In genomic region chr1:179461019-179461814, GRCm38 (mm10) we compare ENCODE assay signal across 26 mouse cellular contexts. TPM values are rescaled to one million over a fixed set of nuclear protein-coding genes. Genes with fewer than 3 reads are reported as not detected.
DNase-seq lines count a peak whose midpoint lies in the region; ATAC-seq lines count a peak whose summit lies in the region.
"Had no signal": no experiment of that assay in that cellular context is flagged by ENCODE, and none has a peak within 500 bp of the region (broad histone marks: within the 10 kb centered on the region; RNA-seq: fewer than 3 reads in every experiment).

No protein-coding gene starts in this region.

- peaks cover 19% of the 10 kb centered on the region for H3K4me1 ChIP-seq in neural tube, embryonic 13.5 days (replicated peaks)
- peaks cover 25% of the 10 kb centered on the region for H3K4me1 ChIP-seq in limb, embryonic 11.5 days (ENCODE audit: control insufficient read depth, insufficient read depth, low read length)

- H3K4me2 ChIP-seq in neural tube, embryonic 13.5 days: no peak overlapping the region
- H3K4me2 ChIP-seq in limb, embryonic 11.5 days (ENCODE audit: low read depth, severe bottlenecking): peak overlapping the region; percentile 30; the same call in 1 of the 2 replicates
- H3K4me2 ChIP-seq: forebrain, embryonic 15.5 days; midbrain, embryonic 12.5 days had no signal

- peak; percentile 55 for DNase-seq in heart, adult 11 months
- DNase-seq in heart, adult 9 months (ENCODE audit: low spot score in 2 of 2): no peak
- DNase-seq in neural tube, embryonic 10.5 days (ENCODE audit: extremely low spot score, low spot score): no peak
- DNase-seq in limb, embryonic 11.5 days (ENCODE audit: low spot score): peak; percentile 61
- DNase-seq in left cerebral cortex, adult 18-20 months (ENCODE audit: low spot score in 2 of 2): no peak
- no peak for DNase-seq in embryo, embryonic 11 days
- DNase-seq: adrenal gland, postnatal 25 days; cerebellum, adult 18-20 months; cerebellum, postnatal 10 days; heart, postnatal 14 days; kidney, adult 2 months; layer of hippocampus, postnatal 36 days; liver; lung, adult 2 months; lung, postnatal 10 days; right cerebral cortex, adult 18-20 months; right cerebral cortex, postnatal 4 days; thymus, adult 2 months; thymus, postnatal 36 days had no signal

- no peak overlapping the region for H3K9ac ChIP-seq in neural tube, embryonic 13.5 days
- no peak overlapping the region for H3K9ac ChIP-seq in limb, embryonic 11.5 days (ENCODE audit: low read length)
- H3K9ac ChIP-seq: forebrain, embryonic 15.5 days; liver, embryonic 14.5 days; midbrain, embryonic 12.5 days had no signal

- no peak overlapping the region for H3K27ac ChIP-seq in neural tube, embryonic 13.5 days (replicated peaks)
- no peak overlapping the region for H3K27ac ChIP-seq in limb, embryonic 11.5 days (replicated peaks; ENCODE audit: low read depth, low read length)
- H3K27ac ChIP-seq: forebrain, embryonic 15.5 days; kidney, postnatal 0 days; liver, embryonic 14.5 days; macrophage; midbrain, embryonic 12.5 days had no signal

- H3K9me3 ChIP-seq in neural tube, embryonic 13.5 days: no peaks in the 10 kb centered on the region
- H3K9me3 ChIP-seq in limb, embryonic 11.5 days (ENCODE audit: control insufficient read depth, low read length): no peaks in the 10 kb centered on the region
- H3K9me3 ChIP-seq: forebrain, embryonic 15.5 days; midbrain, embryonic 12.5 days had no signal

- ATAC-seq in neural tube, embryonic 13.5 days (ENCODE audit: low read depth): peak; percentile 61; the same call in 1 of the 2 replicates
- peak; percentile 56; the same call in 1 of the 2 replicates for ATAC-seq in limb, embryonic 11.5 days (ENCODE audit: insufficient number of reproducible peaks, low FRiP score, low TSS enrichment, low read depth)
- ATAC-seq: forebrain, embryonic 15.5 days; hindbrain, embryonic 16.5 days had no signal

- 65% methylated on average over 22 of the region's 22 CpGs for WGBS in neural tube, embryonic 13.5 days
- WGBS in limb, embryonic 11.5 days: 26% methylated on average over 22 of the region's 22 CpGs

- H3K4me3 ChIP-seq in neural tube, embryonic 13.5 days: no peak overlapping the region
- no peak overlapping the region for H3K4me3 ChIP-seq in limb, embryonic 11.5 days (ENCODE audit: low read depth, low read length)
- H3K4me3 ChIP-seq: forebrain, embryonic 15.5 days; midbrain, embryonic 12.5 days had no signal

- no peaks in the 10 kb centered on the region for H3K27me3 ChIP-seq in neural tube, embryonic 13.5 days
- no peaks in the 10 kb centered on the region for H3K27me3 ChIP-seq in limb, embryonic 11.5 days (ENCODE audit: control insufficient read depth, insufficient read depth, low read length)
- H3K27me3 ChIP-seq: midbrain, embryonic 12.5 days had no signal

- no peaks in the 10 kb centered on the region for H3K36me3 ChIP-seq in neural tube, embryonic 13.5 days
- H3K36me3 ChIP-seq in limb, embryonic 11.5 days (ENCODE audit: control insufficient read depth, insufficient read depth, low read length): no peaks in the 10 kb centered on the region
- H3K36me3 ChIP-seq: forebrain, embryonic 15.5 days; midbrain, embryonic 12.5 days had no signal

RNA-seq across cellular contexts. Expression of gene Smyd3, which starts 56.6 kb away (rescaled TPM):
- polyA plus RNA-seq in neural tube, embryonic 13.5 days (2015; fragmentation: Nextera tagmentation; extraction: Ambion mirVana): 19.7 and 19.8 TPM in 2 replicates
- polyA plus RNA-seq in limb, embryonic 11.5 days (2014; fragmentation: Nextera tagmentation; extraction: Ambion mirVana): 22.9 and 25.6 TPM in 2 replicates
- total RNA-seq in left cerebral cortex, adult 18-20 months (2021): 10 to 100 TPM; 26.6 to 27.4 TPM

Comparison
In these comparisons a context has a peak if more than half of its experiments do, and no peak if none do; other contexts are left out.
1. DNase-seq: peak in heart, adult 11 months (single experiment) and limb, embryonic 11.5 days (single experiment); none in heart, adult 9 months (0 of 2), neural tube, embryonic 10.5 days (single experiment), left cerebral cortex, adult 18-20 months (0 of 2) and embryo, embryonic 11 days (single experiment).